Mouse (Mus musculus) limb, embryonic 11.5 days (tissue): ENCODE data around the gene Rgs2. TPM values are rescaled to one million over a fixed set of nuclear protein-coding genes. Genes with fewer than 3 reads are reported as not detected.

Experiments
- ATAC-seq: fragments of 200-750 bp; cut with Nextera tagmentation; 2 replicates; pipeline ENCODE4 v1.8.0; 2017; ENCODE audit warnings: low read depth; ENCODE audit not compliant: insufficient number of reproducible peaks, low FRiP score, low TSS enrichment
- DNase-seq: peaks from one replicate; pipeline ENCODE4 v3.0.0-alpha.2; 2015; ENCODE audit warnings: low spot score
- H3K27ac ChIP-seq: fragments of 300-500 bp; sonication (generic); replicated peaks from 2 replicates; pipeline ENCODE4 v1.5.1; 2014; ENCODE audit warnings: low read depth, mild to moderate bottlenecking, low read length
- H3K27me3 ChIP-seq: fragments of 300-500 bp; sonication (generic); 2 replicates; pipeline ENCODE4 v1.6.1; 2014; ENCODE audit warnings: mild to moderate bottlenecking, low read length, mixed read lengths; ENCODE audit not compliant: control insufficient read depth, insufficient read depth
- H3K36me3 ChIP-seq: fragments of 300-500 bp; sonication (generic); 2 replicates; pipeline ENCODE4 v1.6.1; 2014; ENCODE audit warnings: mild to moderate bottlenecking, low read length, moderate library complexity, mixed read lengths; ENCODE audit not compliant: control insufficient read depth, insufficient read depth
- H3K4me1 ChIP-seq: fragments of 300-500 bp; sonication (generic); 2 replicates; pipeline ENCODE4 v1.6.1; 2014; ENCODE audit warnings: low read length, mixed read lengths; ENCODE audit not compliant: control insufficient read depth, insufficient read depth
- H3K4me2 ChIP-seq: fragments of 300-500 bp; sonication (generic); 2 replicates; pipeline ENCODE4 v1.6.1; 2014; ENCODE audit warnings: low read depth, mild to moderate bottlenecking, moderate library complexity; ENCODE audit not compliant: severe bottlenecking
- H3K4me3 ChIP-seq: fragments of 300-500 bp; sonication (generic); 2 replicates; pipeline ENCODE4 v1.5.1; 2014; ENCODE audit warnings: low read depth, low read length
- H3K9ac ChIP-seq: fragments of 300-500 bp; sonication (generic); 2 replicates; pipeline ENCODE4 v1.6.1; 2014; ENCODE audit warnings: mild to moderate bottlenecking, low read length
- H3K9me3 ChIP-seq: fragments of 300-500 bp; sonication (generic); 2 replicates; pipeline ENCODE4 v1.6.1; 2016; ENCODE audit warnings: low read length; ENCODE audit not compliant: control insufficient read depth
- WGBS: fragments of 180-500 bp; shearing (Covaris S2); extraction: QIAGEN DNeasy Blood & Tissue Kit; methylation state at CpG from one replicate; pipeline ENCODE4 v1.1.7; 2014; 5-methylcytosine and 5-hydroxymethylcytosine counted together
- polyA plus RNA-seq: library from polyadenylated mRNA; unstranded; fragments of >200 nt; fragmentation: Nextera tagmentation; extraction: Ambion mirVana; gene quantifications from 2 replicates; pipeline ENCODE4 v1.2.1, GENCODE M21; 2014

Gene Rgs2
- polyA plus RNA-seq, 1 experiment from 2014 or later = 29.3 TPM

DNA sequence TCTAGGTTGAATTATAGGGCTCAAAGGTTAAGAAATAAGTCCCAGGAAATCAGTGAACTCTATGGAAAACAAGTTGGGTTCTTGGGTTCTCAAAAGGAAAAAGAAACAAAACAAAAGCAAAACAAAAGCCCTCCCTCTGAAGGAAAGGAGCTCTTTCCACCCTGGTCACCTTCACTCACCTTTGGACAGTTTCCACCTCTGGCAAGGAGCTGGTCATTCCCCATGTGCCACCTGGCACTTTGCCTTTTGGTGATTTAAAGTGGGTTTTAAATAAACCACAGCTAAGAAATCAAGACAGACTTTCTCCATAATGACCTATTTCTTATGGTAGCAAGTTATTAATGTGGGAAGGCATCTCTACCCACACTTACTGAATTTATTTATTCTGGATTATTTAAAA lies 23.1 kb downstream of the Rgs2 start:
- H3K9ac ChIP-seq = no peak overlapping the region

GRCm38 (mm10) chr1:143974637-143975036 lies 29.3 kb downstream of the Rgs2 start:
- no peaks in the 10 kb centered on the region for H3K27me3 ChIP-seq
- no peak for ATAC-seq
- WGBS = 92% methylated on average over 2 of the region's 2 CpGs
- H3K4me2 ChIP-seq = no peak overlapping the region
- no peak overlapping the region for H3K27ac ChIP-seq
- no peaks in the 10 kb centered on the region for H3K4me1 ChIP-seq
- H3K4me3 ChIP-seq = no peak overlapping the region
- DNase-seq = no peak
- H3K9me3 ChIP-seq = no peaks in the 10 kb centered on the region
- H3K9ac ChIP-seq = no peak overlapping the region
- no peaks in the 10 kb centered on the region for H3K36me3 ChIP-seq

More for the DNA sequence above, 23.1 kb downstream of the Rgs2 start:
- no peaks in the 10 kb centered on the region for H3K9me3 ChIP-seq
- no peak overlapping the region for H3K4me3 ChIP-seq
- no peak overlapping the region for H3K4me2 ChIP-seq
- no peak overlapping the region for H3K27ac ChIP-seq
- H3K36me3 ChIP-seq = no peaks in the 10 kb centered on the region
- no peak for ATAC-seq
- no peak for DNase-seq
- no peaks in the 10 kb centered on the region for H3K4me1 ChIP-seq
- H3K27me3 ChIP-seq = no peaks in the 10 kb centered on the region

DNA sequence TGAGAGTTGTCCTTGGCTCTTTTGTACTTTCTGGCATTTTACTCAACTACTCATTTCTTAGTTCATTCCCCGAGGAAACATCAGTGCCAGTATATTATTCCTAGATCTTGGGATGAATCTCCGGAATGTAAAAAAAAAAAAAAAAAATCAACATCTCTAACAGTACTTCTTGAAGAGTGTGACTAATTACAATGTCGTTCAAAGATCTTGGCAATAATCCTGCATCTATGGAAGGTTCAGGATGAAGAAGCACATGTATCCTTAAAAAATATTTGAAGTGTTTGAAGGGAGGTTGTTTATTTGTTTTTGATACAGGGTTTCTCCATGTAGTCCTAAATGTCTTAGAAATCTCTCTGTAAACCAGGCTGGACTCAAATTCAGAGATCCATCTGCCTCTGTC lies 41.7 kb downstream of the Rgs2 start:
- no peaks in the 10 kb centered on the region for H3K27me3 ChIP-seq
- ATAC-seq (no peak), DNase-seq (no peak)
- no peaks in the 10 kb centered on the region for H3K9me3 ChIP-seq
- H3K4me2 ChIP-seq = no peak overlapping the region
- no peak overlapping the region for H3K4me3 ChIP-seq
- H3K27ac ChIP-seq = no peak overlapping the region
- H3K9ac ChIP-seq = no peak overlapping the region
- no peaks in the 10 kb centered on the region for H3K36me3 ChIP-seq
- 88% methylated on average over 3 of the region's 3 CpGs for WGBS
- no peaks in the 10 kb centered on the region for H3K4me1 ChIP-seq

- DNase-seq (no peak), ATAC-seq (no peak)
- no peaks in the 10 kb centered on the region for H3K4me1 ChIP-seq
- H3K4me3 ChIP-seq = no peak overlapping the region
- no peak overlapping the region for H3K27ac ChIP-seq
- H3K36me3 ChIP-seq = no peaks in the 10 kb centered on the region
- H3K4me2 ChIP-seq = no peak overlapping the region
- no peak overlapping the region for H3K9ac ChIP-seq
- H3K9me3 ChIP-seq = no peaks in the 10 kb centered on the region
- H3K27me3 ChIP-seq = no peaks in the 10 kb centered on the region
- WGBS = 82% methylated on average over 2 of the region's 2 CpGs
Observed at GRCm38 (mm10) chr1:143960340-143960739, 43.6 kb downstream of the Rgs2 start.

- no peak overlapping the region for H3K9ac ChIP-seq
- no peak for ATAC-seq
- no peaks in the 10 kb centered on the region for H3K9me3 ChIP-seq
- no peaks in the 10 kb centered on the region for H3K4me1 ChIP-seq
- no peak overlapping the region for H3K4me3 ChIP-seq
- H3K27me3 ChIP-seq = no peaks in the 10 kb centered on the region
- no peak for DNase-seq
- H3K4me2 ChIP-seq = no peak overlapping the region
- 81% methylated on average over 1 of the region's 1 CpGs for WGBS
- H3K27ac ChIP-seq = no peak overlapping the region
- no peaks in the 10 kb centered on the region for H3K36me3 ChIP-seq
Observed at GRCm38 (mm10) chr1:143956090-143956489, 47.9 kb downstream of the Rgs2 start.

DNA sequence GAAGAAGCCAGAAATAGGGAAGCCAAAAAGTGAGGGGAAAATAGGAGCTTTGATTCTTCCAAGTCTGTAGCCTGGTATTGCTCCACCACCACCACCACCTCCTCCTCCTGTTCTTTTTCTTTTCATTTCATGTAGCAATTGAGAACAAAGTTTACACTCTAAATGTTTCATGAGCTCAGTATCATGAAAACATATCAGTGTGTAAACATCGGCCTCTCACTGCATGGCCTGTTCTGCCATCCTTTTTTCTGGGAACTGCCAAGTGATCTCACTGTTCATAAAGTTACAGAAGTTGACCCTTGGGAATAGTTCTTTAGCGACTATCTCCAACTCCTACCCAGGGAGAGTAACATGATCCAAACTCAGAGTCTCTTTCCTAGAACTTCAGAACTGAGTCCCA lies 51.1 kb downstream of the Rgs2 start:
- H3K27ac ChIP-seq = no peak overlapping the region
- H3K9ac ChIP-seq = no peak overlapping the region
- WGBS = 79% methylated on average over 2 of the region's 2 CpGs
- H3K4me2 ChIP-seq = no peak overlapping the region
- no peaks in the 10 kb centered on the region for H3K9me3 ChIP-seq
- no peaks in the 10 kb centered on the region for H3K36me3 ChIP-seq
- H3K4me3 ChIP-seq = no peak overlapping the region
- no peak for ATAC-seq
- no peaks in the 10 kb centered on the region for H3K27me3 ChIP-seq
- DNase-seq = no peak
- H3K4me1 ChIP-seq = no peaks in the 10 kb centered on the region

Other genes starting within 250 kb of the Rgs2 start
- 22.3 and 25.5 TPM in 2 replicates for gene Trove2, start 227.1 kb downstream of the Rgs2 start, polyA plus RNA-seq
- gene Uchl5, start 226.9 kb downstream of the Rgs2 start, polyA plus RNA-seq = 85.9 and 89.0 TPM in 2 replicates
- not detected in 2 replicates for gene Rgs13, start 173.2 kb upstream of the Rgs2 start, polyA plus RNA-seq
- not detected in 2 replicates for gene Rgs1, start 245.1 kb upstream of the Rgs2 start, polyA plus RNA-seq